Mouse (Mus musculus) forebrain, embryonic 14.5 days (tissue): Measurements from ENCODE around the gene Gpr162. TPM values are rescaled to one million over a fixed set of nuclear protein-coding genes. Genes with fewer than 3 reads are reported as not detected.
"Not testable (repeated sequence)": the region's sequence is repeated elsewhere in the genome, so short reads cannot be mapped to it uniquely, and the experiment has no call there.

Experiments
- ATAC-seq: fragments of 200-750 bp; cut with Nextera tagmentation; 2 replicates; pipeline ENCODE4 v1.8.0; 2017; ENCODE audit warnings: mild to moderate bottlenecking, moderate library complexity
- DNase-seq: peaks from one replicate; pipeline ENCODE4 v3.0.0-alpha.2; 2015; ENCODE audit warnings: low spot score
- H3K27ac ChIP-seq: fragments of 300-500 bp; sonication (generic); 2 replicates; pipeline ENCODE4 v1.5.1; 2014; ENCODE audit warnings: low read depth, mild to moderate bottlenecking, control low read depth, low read length, moderate library complexity
- H3K27me3 ChIP-seq: fragments of 300-500 bp; sonication (generic); replicated peaks from 2 replicates; pipeline ENCODE4 v1.6.1; 2014; ENCODE audit warnings: low read length, control low read depth, mixed read lengths; ENCODE audit not compliant: control insufficient read depth, insufficient read depth
- H3K36me3 ChIP-seq: fragments of 300-500 bp; sonication (generic); 2 replicates; pipeline ENCODE4 v1.6.1; 2014; ENCODE audit warnings: low read length, control low read depth; ENCODE audit not compliant: control insufficient read depth, insufficient read depth
- H3K4me1 ChIP-seq: fragments of 300-500 bp; sonication (generic); 2 replicates; pipeline ENCODE4 v1.6.1; 2014; ENCODE audit warnings: antibody characterized with exemption, low read length, control low read depth; ENCODE audit not compliant: control insufficient read depth, insufficient read depth
- H3K4me2 ChIP-seq: fragments of 300-500 bp; sonication (generic); 2 replicates; pipeline ENCODE4 v1.6.1; 2014; ENCODE audit warnings: mild to moderate bottlenecking, control low read depth, low read length
- H3K4me3 ChIP-seq: fragments of 300-500 bp; sonication (generic); 2 replicates; pipeline ENCODE4 v1.5.1; 2014; ENCODE audit warnings: low read depth, low read length, control low read depth
- H3K9ac ChIP-seq: fragments of 300-500 bp; sonication (generic); 2 replicates; pipeline ENCODE4 v1.6.1; 2014; ENCODE audit warnings: mild to moderate bottlenecking, low read length, control low read depth, moderate library complexity
- H3K9me3 ChIP-seq: fragments of 300-500 bp; sonication (generic); replicated peaks from 2 replicates; pipeline ENCODE4 v1.6.1; 2016; ENCODE audit warnings: low read length, control low read depth, mixed read lengths; ENCODE audit not compliant: control insufficient read depth
- WGBS: fragments of 180-500 bp; shearing (Covaris S2); extraction: QIAGEN DNeasy Blood & Tissue Kit; methylation state at CpG from one replicate; pipeline ENCODE4 v1.1.7; 2014; 5-methylcytosine and 5-hydroxymethylcytosine counted together
- polyA plus RNA-seq: library from polyadenylated mRNA; unstranded; fragments of >200 nt; fragmentation: Nextera tagmentation; extraction: Ambion mirVana; gene quantifications from 2 replicates; pipeline ENCODE4 v1.2.1, GENCODE M21; 2014

Gpr162 gene
- polyA plus RNA-seq, 1 experiment from 2014 or later = 11.0 TPM

GRCm38 (mm10) chr6:124835531-124835930 lies 28.3 kb downstream of the Gpr162 start:
- H3K4me2 ChIP-seq = no peak overlapping the region
- DNase-seq = no peak
- H3K9me3 ChIP-seq = no peaks in the 10 kb centered on the region
- ATAC-seq = no peak
- WGBS = 69% methylated on average over 10 of the region's 10 CpGs
- H3K27me3 ChIP-seq = no peaks in the 10 kb centered on the region
- H3K36me3 ChIP-seq = peaks cover 17% of the 10 kb centered on the region
- H3K4me1 ChIP-seq = peaks cover under 1% of the 10 kb centered on the region; the same call in 1 of the 2 replicates
- no peak overlapping the region for H3K4me3 ChIP-seq
- no peak overlapping the region for H3K27ac ChIP-seq
- H3K9ac ChIP-seq = no peak overlapping the region

GRCm38 (mm10) chr6:124834512-124835081 lies 29.2 kb downstream of the Gpr162 start:
- 86% methylated on average over 6 of the region's 6 CpGs for WGBS
- no peak overlapping the region for H3K4me2 ChIP-seq
- H3K36me3 ChIP-seq = peaks cover 17% of the 10 kb centered on the region
- ATAC-seq = no peak
- no peak overlapping the region for H3K4me3 ChIP-seq
- no peaks in the 10 kb centered on the region for H3K27me3 ChIP-seq
- H3K9ac ChIP-seq = no peak overlapping the region
- no peak for DNase-seq
- H3K9me3 ChIP-seq = no peaks in the 10 kb centered on the region
- peaks cover 5% of the 10 kb centered on the region; the same call in 1 of the 2 replicates for H3K4me1 ChIP-seq
- no peak overlapping the region for H3K27ac ChIP-seq

GRCm38 (mm10) chr6:124831649-124832048 lies 32.1 kb downstream of the Gpr162 start:
- no peak overlapping the region for H3K4me3 ChIP-seq
- peak overlapping the region; percentile 67; the same call in 1 of the 2 replicates for H3K4me2 ChIP-seq
- peak overlapping the region; percentile 17; the same call in 1 of the 2 replicates for H3K9ac ChIP-seq

GRCm38 (mm10) chr6:124831199-124831598 lies 32.6 kb downstream of the Gpr162 start:
- Histone ChIP-seq H3K4me1 (peaks cover 11% of the 10 kb centered on the region), H3K4me3 (peak overlapping the region; percentile 56; the same call in 1 of the 2 replicates), H3K4me2 (peak overlapping the region; percentile 67), H3K36me3 (peaks cover 29% of the 10 kb centered on the region)
- not testable (repeated sequence) for H3K9me3 ChIP-seq, DNase-seq, ATAC-seq, H3K27ac ChIP-seq, H3K9ac ChIP-seq, H3K27me3 ChIP-seq
- 93% methylated on average over 4 of the region's 4 CpGs for WGBS

More at GRCm38 (mm10) chr6:124831649-124832048, 32.1 kb downstream of the Gpr162 start:
- H3K4me1 ChIP-seq = peaks cover 11% of the 10 kb centered on the region
- H3K27ac ChIP-seq = no peak overlapping the region
- no peaks in the 10 kb centered on the region for H3K9me3 ChIP-seq
- no peaks in the 10 kb centered on the region for H3K27me3 ChIP-seq
- ATAC-seq = no peak
- DNase-seq = no peak
- peaks cover 25% of the 10 kb centered on the region for H3K36me3 ChIP-seq
- WGBS = 90% methylated on average over 8 of the region's 8 CpGs

GRCm38 (mm10) chr6:124829799-124830700 lies 33.7 kb downstream of the Gpr162 start:
- H3K4me3 ChIP-seq = peak overlapping the region; percentile 56
- H3K27ac ChIP-seq = peak overlapping the region; percentile 73
- peaks cover 40% of the 10 kb centered on the region for H3K36me3 ChIP-seq
- H3K27me3 ChIP-seq = no peaks in the 10 kb centered on the region
- DNase-seq = peak; percentile 99
- peak; percentile 88 for ATAC-seq
- under 1% methylated on average over 38 of the region's 38 CpGs for WGBS
- H3K4me1 ChIP-seq = peaks cover 11% of the 10 kb centered on the region
- no peaks in the 10 kb centered on the region for H3K9me3 ChIP-seq
- H3K9ac ChIP-seq = peak overlapping the region; percentile 71
- H3K4me2 ChIP-seq = peak overlapping the region; percentile 67

- WGBS = under 1% methylated on average over 55 of the region's 55 CpGs
- Histone ChIP-seq H3K27me3 (no peaks in the 10 kb centered on the region), H3K9ac (peak within 1 kb of the TSS; percentile 71), H3K9me3 (no peaks in the 10 kb centered on the region), H3K4me2 (peak within 1 kb of the TSS; percentile 95), H3K36me3 (peaks cover 44% of the 10 kb centered on the region), H3K4me3 (peak within 1 kb of the TSS; percentile 56), H3K4me1 (peaks cover 11% of the 10 kb centered on the region), H3K27ac (peak within 1 kb of the TSS; percentile 73)
- peak; percentile 94 for ATAC-seq
- DNase-seq = peak; percentile 100
Measured at GRCm38 (mm10) chr6:124828868-124829798, 34.6 kb downstream of the Gpr162 start, which contains the start of the genes Usp5 and Cdca3. Gene Usp5 (minus strand): TSS chr6:124829484. Gene Cdca3 (plus strand): TSS chr6:124829547.

- DNase-seq = peak; percentile 50
- H3K27ac ChIP-seq = peak overlapping the region; percentile 49; the same call in 1 of the 2 replicates
- H3K4me2 ChIP-seq = peak overlapping the region; percentile 95
- peak overlapping the region; percentile 56 for H3K4me3 ChIP-seq
- peaks cover 11% of the 10 kb centered on the region for H3K4me1 ChIP-seq
- WGBS = 25% methylated on average over 10 of the region's 10 CpGs
- peaks cover 54% of the 10 kb centered on the region for H3K36me3 ChIP-seq
- H3K9me3 ChIP-seq = no peaks in the 10 kb centered on the region
- H3K9ac ChIP-seq = peak overlapping the region; percentile 65
- no peak for ATAC-seq
- H3K27me3 ChIP-seq = no peaks in the 10 kb centered on the region
Measured at GRCm38 (mm10) chr6:124828101-124828592, 35.6 kb downstream of the Gpr162 start.

GRCm38 (mm10) chr6:124822049-124822448 lies 41.7 kb downstream of the Gpr162 start:
- Histone ChIP-seq H3K27me3 (no peaks in the 10 kb centered on the region), H3K9ac (no peak overlapping the region), H3K9me3 (no peaks in the 10 kb centered on the region), H3K4me2 (no peak overlapping the region), H3K36me3 (peaks cover 98% of the 10 kb centered on the region), H3K27ac (no peak overlapping the region), H3K4me1 (no peaks in the 10 kb centered on the region), H3K4me3 (no peak overlapping the region)
- WGBS = 96% methylated on average over 4 of the region's 4 CpGs
- DNase-seq (no peak), ATAC-seq (no peak)
